Mouse (Mus musculus) liver, embryonic 14.5 days (tissue): ENCODE data around the gene Cenpa. TPM values are rescaled to one million over a fixed set of nuclear protein-coding genes. Genes with fewer than 3 reads are reported as not detected.

Experiments used
- ATAC-seq: fragments of 200-750 bp; cut with Nextera tagmentation; 2 replicates; pipeline ENCODE4 v1.8.0; 2017; ENCODE audit warnings: moderate number of reproducible peaks, mild to moderate bottlenecking, moderate library complexity; ENCODE audit not compliant: insufficient read depth
- DNase-seq, 3 experiments: peaks; one replicate each; pipeline ENCODE4 v3.0.0-alpha.2; 2012 to 2013; ENCODE audit warnings: low read depth in 3 of 3, low spot score in 3 of 3
- H3K27ac ChIP-seq: fragments of 300-500 bp; sonication (generic); 2 replicates; pipeline ENCODE4 v1.5.1; 2014; ENCODE audit warnings: moderate library complexity, mild to moderate bottlenecking, control low read depth, inconsistent platforms
- H3K27me3 ChIP-seq: fragments of 300-500 bp; sonication (generic); 2 replicates; pipeline ENCODE4 v1.6.1; 2014; ENCODE audit warnings: mild to moderate bottlenecking, low read length, moderate library complexity; ENCODE audit not compliant: control insufficient read depth, insufficient read depth
- H3K36me3 ChIP-seq: fragments of 300-500 bp; sonication (generic); replicated peaks from 2 replicates; pipeline ENCODE4 v1.6.1; 2014; ENCODE audit warnings: low read depth; ENCODE audit not compliant: control insufficient read depth, insufficient read depth
- H3K4me1 ChIP-seq, 2 experiments: fragments of 200-500 bp in 1 of 2; fragments of 300-500 bp in 1 of 2; sonication (generic) in 1 of 2; replicated peaks; 2 replicates each; pipeline ENCODE4 v1.6.1; 2012 to 2014; ENCODE audit warnings: antibody characterized with exemption in 1 of 2, inconsistent platforms in 1 of 2, low read length in 1 of 2; ENCODE audit not compliant: control insufficient read depth in 2 of 2, insufficient read depth in 2 of 2
- H3K4me2 ChIP-seq: fragments of 300-500 bp; sonication (generic); 2 replicates; pipeline ENCODE4 v1.6.1; 2014; ENCODE audit warnings: low read depth, mild to moderate bottlenecking, control low read depth, moderate library complexity
- H3K4me3 ChIP-seq, 2 experiments: fragments of 200-500 bp in 1 of 2; fragments of 300-500 bp in 1 of 2; sonication (generic) in 1 of 2; 2 replicates each; pipeline ENCODE4 v1.5.1; 2012 to 2014; ENCODE audit warnings: low read depth in 2 of 2, low read length in 2 of 2, mild to moderate bottlenecking in 2 of 2, control low read depth in 1 of 2, inconsistent platforms in 1 of 2, moderate library complexity in 1 of 2; ENCODE audit not compliant: insufficient read depth in 1 of 2
- H3K9ac ChIP-seq: fragments of 300-500 bp; sonication (generic); replicated peaks from 2 replicates; pipeline ENCODE4 v1.6.1; 2014; ENCODE audit warnings: mild to moderate bottlenecking, control low read depth, moderate library complexity
- H3K9me3 ChIP-seq: fragments of 300-500 bp; sonication (generic); 2 replicates; pipeline ENCODE4 v1.6.1; 2016; ENCODE audit warnings: low read length, mixed read lengths; ENCODE audit not compliant: control insufficient read depth
- CTCF ChIP-seq: IDR thresholded peaks from 2 replicates; pipeline ENCODE4 v1.5.1; 2016; ENCODE audit warnings: antibody characterized with exemption, low read depth, control low read depth
- EP300 ChIP-seq: IDR thresholded peaks from 2 replicates; pipeline ENCODE4 v1.6.1; 2016; ENCODE audit warnings: antibody characterized with exemption, low read depth
- WGBS: fragments of 180-500 bp; shearing (Covaris S2); extraction: QIAGEN DNeasy Blood & Tissue Kit; methylation state at CpG from one replicate; pipeline ENCODE4 v1.1.7; 2014; ENCODE audit not compliant: insufficient replicate concordance; 5-methylcytosine and 5-hydroxymethylcytosine counted together
- polyA plus RNA-seq, 2 experiments: library from polyadenylated mRNA; depleted of rRNA in 1 of 2; stranded (reverse) in 1 of 2; unstranded in 1 of 2; fragments of >200 nt; fragmentation: Nextera tagmentation in 1 of 2; extraction: Ambion mirVana in 1 of 2; gene quantifications; 2 replicates each; pipeline versions ENCODE4 v1.2.1 to v1.2.3; 2012 to 2014

The Cenpa gene
- polyA plus RNA-seq, 2 experiments: 122 to 209 TPM

- TF ChIP-seq CTCF (no peak), EP300 (no peak)
- peak overlapping the region in 1 of 2 experiments; percentile 4; a peak in 2 of 4 replicates for H3K4me3 ChIP-seq
- peaks cover 52% of the 10 kb centered on the region for H3K27me3 ChIP-seq
- H3K36me3 ChIP-seq: no peaks in the 10 kb centered on the region
- DNase-seq (no peak), ATAC-seq (no peak)
- H3K27ac ChIP-seq: no peak overlapping the region
- peak overlapping the region; percentile 65 for H3K4me2 ChIP-seq
- WGBS: 1% methylated on average over 43 of the region's 43 CpGs
- no peaks in the 10 kb centered on the region for H3K9me3 ChIP-seq
- no peak overlapping the region for H3K9ac ChIP-seq
- no peaks in the 10 kb centered on the region for H3K4me1 ChIP-seq
Measured at GRCm38 (mm10) chr5:30712441-30713298, 46.1 kb downstream of the Cenpa start.

GRCm38 (mm10) chr5:30713299-30713675 is 46.7 kb downstream of the Cenpa start:
- Histone ChIP-seq H3K4me3 (no peak overlapping the region), H3K9ac (no peak overlapping the region)
- 1% methylated on average over 20 of the region's 20 CpGs for WGBS

GRCm38 (mm10) chr5:30713691-30714090 is 47.1 kb downstream of the Cenpa start:
- no peak for DNase-seq
- Histone ChIP-seq H3K4me3 (no peak overlapping the region), H3K9ac (no peak overlapping the region), H3K9me3 (no peaks in the 10 kb centered on the region), H3K27ac (no peak overlapping the region), H3K27me3 (peaks cover 52% of the 10 kb centered on the region), H3K4me2 (peak overlapping the region; percentile 28; the same call in 1 of the 2 replicates), H3K36me3 (no peaks in the 10 kb centered on the region), H3K4me1 (no peaks in the 10 kb centered on the region)
- TF ChIP-seq CTCF (no peak), EP300 (no peak)
- no peak for ATAC-seq
- 18% methylated on average over 11 of the region's 11 CpGs for WGBS

More at GRCm38 (mm10) chr5:30713299-30713675, 46.7 kb downstream of the Cenpa start:
- Histone ChIP-seq H3K4me1 (no peaks in the 10 kb centered on the region), H3K36me3 (no peaks in the 10 kb centered on the region), H3K27ac (no peak overlapping the region), H3K27me3 (peaks cover 52% of the 10 kb centered on the region), H3K4me2 (peak overlapping the region; percentile 28), H3K9me3 (no peaks in the 10 kb centered on the region)
- TF ChIP-seq CTCF: no peak
- TF ChIP-seq EP300: no peak
- DNase-seq (no peak), ATAC-seq (no peak)

- no peak for ATAC-seq
- Histone ChIP-seq H3K9me3 (no peaks in the 10 kb centered on the region), H3K27me3 (peaks cover 34% of the 10 kb centered on the region), H3K4me3 (no peak overlapping the region), H3K4me2 (no peak overlapping the region), H3K9ac (no peak overlapping the region), H3K36me3 (no peaks in the 10 kb centered on the region), H3K27ac (no peak overlapping the region), H3K4me1 (no peaks in the 10 kb centered on the region)
- TF ChIP-seq CTCF (no peak), EP300 (no peak)
- WGBS: 55% methylated on average over 2 of the region's 2 CpGs
- no peak for DNase-seq
Measured at GRCm38 (mm10) chr5:30716311-30716710, 49.7 kb downstream of the Cenpa start.

- ATAC-seq (no peak), DNase-seq (no peak)
- peaks cover 22% of the 10 kb centered on the region for H3K27me3 ChIP-seq
- no peaks in the 10 kb centered on the region for H3K36me3 ChIP-seq
- H3K9ac ChIP-seq: no peak overlapping the region
- H3K4me2 ChIP-seq: no peak overlapping the region
- H3K27ac ChIP-seq: no peak overlapping the region
- no peaks in the 10 kb centered on the region for H3K9me3 ChIP-seq
- H3K4me3 ChIP-seq: no peak overlapping the region
- 61% methylated on average over 4 of the region's 4 CpGs for WGBS
- TF ChIP-seq CTCF (no peak), EP300 (no peak)
- no peaks in the 10 kb centered on the region for H3K4me1 ChIP-seq
Measured at GRCm38 (mm10) chr5:30717506-30717905, 50.9 kb downstream of the Cenpa start.
